Mouse (Mus musculus): ENCODE data around the gene Astn1.

Gene Astn1

GRCm38 (mm10) chr1:158740161-158740766 is 378.2 kb downstream of the Astn1 start:
- no peak for DNase-seq (ENCODE audit: low spot score)

- no peak for DNase-seq (ENCODE audit: low spot score)
These were observed 378.9 kb downstream of the Astn1 start for GRCm38 (mm10) chr1:158740949-158741348.
